Mouse (Mus musculus) megakaryocyte-erythroid progenitor cell, adult 5-6 weeks (primary cell): ENCODE results near the gene E130114P18Rik. TPM values are rescaled to one million over a fixed set of nuclear protein-coding genes. Genes with fewer than 3 reads are reported as not detected.
A peak's percentile ranks its signal among the peaks of the same experiment; 100 is the strongest.

Experiments
- ATAC-seq: replicated peaks from 2 replicates; pipeline ENCODE4 v1.8.0; 2016; ENCODE audit warnings: mild to moderate bottlenecking, inconsistent platforms; ENCODE audit not compliant: severe bottlenecking, poor library complexity, low FRiP score, low TSS enrichment
- total RNA-seq, 2 experiments: library from RNA; stranded (forward) in 1 of 2; stranded (reverse) in 1 of 2; fragments of 200-1000, 215-1000 nt in 1 of 2; fragments of >200 nt in 1 of 2; fragmentation: Nextera tagmentation in 1 of 2; gene quantifications; 2 replicates each; pipeline ENCODE4 v1.2.3; 2014 to 2017

The E130114P18Rik gene
- total RNA-seq, 2 experiments from 2014 or later, result not detected

GRCm38 (mm10) chr4:97758661-97759060 lies 19.2 kb downstream of the E130114P18Rik start:
- no peak for ATAC-seq

- peak; percentile 63 for ATAC-seq
Observed at GRCm38 (mm10) chr4:97757978-97758461, 19.9 kb downstream of the E130114P18Rik start.

DNA sequence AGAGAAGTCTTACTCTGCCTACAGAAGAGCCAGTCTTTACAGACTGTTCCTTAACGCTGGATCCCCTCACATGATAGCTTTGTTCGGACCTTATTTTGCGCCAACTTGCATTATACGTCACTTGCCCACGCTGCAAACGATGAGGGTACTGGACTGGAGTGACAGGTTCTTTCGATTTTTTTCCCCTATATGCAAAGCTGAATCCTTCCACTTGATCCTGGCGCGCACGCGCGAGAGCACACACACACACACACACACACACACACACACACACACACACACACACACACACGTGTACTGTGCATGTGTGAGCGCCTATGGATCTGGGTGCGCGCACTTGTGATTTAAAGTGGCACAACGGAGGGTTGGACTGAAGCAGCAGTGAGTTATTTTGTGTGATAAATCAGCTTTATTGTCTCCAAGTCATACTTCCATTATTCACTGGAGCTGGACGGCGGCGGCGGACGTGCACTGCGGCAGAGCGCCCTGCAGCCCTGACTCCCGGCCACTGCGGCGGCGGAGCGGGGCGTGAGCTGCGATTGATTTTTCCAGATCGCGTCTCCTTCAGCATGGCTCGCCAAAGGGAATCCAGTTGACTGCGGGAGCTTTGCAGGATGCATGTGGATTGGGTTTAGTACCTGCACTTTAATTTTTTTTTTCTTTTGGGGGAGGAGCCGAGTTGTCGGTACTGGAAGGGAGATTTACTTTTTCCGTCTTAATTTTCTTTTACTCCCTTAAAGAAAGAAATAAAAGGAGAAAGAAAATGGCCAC lies 20.5 kb downstream of the E130114P18Rik start:
- ATAC-seq, result peak; percentile 70

DNA sequence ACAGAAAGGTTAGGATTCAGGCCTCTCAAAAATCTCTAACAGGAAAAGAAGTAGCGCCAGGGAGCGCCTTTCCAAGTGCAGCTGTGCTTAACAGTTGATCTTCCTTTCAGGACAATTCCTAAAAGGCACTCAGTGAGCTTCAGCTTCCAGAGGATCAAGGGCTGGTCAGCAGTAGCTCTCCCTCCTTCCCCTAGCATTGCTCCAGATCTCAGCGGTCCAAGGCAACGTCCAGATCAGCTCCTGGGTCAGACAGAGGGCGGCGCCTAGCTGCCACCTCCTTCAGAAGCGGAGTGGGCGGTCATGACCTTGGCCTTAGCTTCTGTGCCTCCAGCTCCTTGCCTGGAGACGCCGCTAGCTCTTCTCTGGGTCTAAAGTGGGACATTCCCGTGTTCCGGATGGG lies 23.6 kb downstream of the E130114P18Rik start:
- ATAC-seq, result no peak

- ATAC-seq, result no peak
Observed at GRCm38 (mm10) chr4:97753521-97753920, 24.4 kb downstream of the E130114P18Rik start.

DNA sequence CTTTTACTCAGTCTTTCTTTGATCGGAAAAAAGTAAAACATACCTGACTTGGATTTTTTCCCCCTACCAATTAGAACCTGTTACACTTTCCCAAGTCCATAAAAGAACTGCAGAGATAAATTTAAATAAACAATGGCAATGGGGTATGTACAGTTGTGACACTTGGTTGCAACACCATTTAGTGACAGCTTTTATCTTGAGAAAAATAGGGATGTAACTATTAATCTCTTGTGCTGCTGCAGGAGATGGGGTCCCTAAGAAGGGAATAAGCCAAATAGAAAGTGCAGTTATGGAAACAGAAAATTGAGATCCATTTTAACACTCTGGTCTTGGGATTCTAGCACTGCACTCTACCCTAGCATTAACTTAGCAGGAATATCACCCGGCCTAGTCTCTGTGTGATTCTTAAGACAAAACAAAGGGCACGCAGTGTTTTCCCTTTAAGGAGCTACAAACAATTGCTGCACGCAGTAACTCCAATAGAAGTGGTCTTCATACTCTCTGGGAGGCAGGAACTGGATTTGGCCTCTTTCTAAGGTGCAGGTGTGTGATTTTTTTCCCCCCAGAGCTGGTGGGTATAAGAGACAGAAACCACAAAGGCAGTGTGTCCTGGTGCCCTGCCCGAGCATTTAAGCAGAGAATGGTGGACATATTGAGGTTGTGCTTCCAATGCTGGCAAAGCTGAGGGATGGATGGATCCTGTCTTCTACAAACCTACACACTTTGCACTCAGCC lies 25.4 kb downstream of the E130114P18Rik start:
- no peak for ATAC-seq

DNA sequence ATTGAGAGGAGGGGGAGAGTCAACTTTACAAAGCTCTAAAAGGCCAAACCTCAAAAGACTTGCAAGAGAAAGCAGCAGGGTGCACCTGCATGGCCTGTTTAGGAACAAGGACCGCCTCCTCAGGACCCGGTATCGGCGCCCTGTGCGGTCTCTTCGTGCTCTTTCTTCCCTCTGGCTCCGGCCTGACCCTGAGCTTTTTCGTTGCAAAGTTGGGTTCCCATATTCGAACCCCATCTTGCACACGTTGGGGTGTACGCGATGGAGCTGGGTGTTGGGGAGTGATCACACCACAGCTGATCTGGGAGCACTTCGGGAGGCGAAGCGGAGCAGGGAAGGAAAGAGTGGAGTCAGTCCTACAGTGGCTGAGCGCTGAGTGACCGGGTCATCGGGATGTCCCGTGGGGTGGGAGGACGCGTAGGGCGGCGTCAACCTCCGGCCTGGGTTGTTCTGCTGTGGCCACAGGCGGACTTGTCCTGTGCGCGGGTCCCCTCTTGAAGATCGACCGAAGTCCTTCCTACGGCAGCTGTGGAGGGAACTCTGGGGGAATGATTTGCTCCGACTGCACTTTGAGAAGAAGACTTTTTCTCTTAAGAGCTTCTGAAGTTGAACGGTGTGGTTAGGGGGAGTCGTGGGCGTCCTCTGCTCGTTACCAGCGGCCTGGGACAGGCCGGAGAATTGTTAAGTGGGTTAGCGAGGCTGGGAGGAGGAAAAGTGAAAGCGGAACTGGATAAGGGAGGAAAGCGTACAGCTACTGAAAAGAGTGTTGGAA lies 26.2 kb downstream of the E130114P18Rik start:
- ATAC-seq, result peak; percentile 64

DNA sequence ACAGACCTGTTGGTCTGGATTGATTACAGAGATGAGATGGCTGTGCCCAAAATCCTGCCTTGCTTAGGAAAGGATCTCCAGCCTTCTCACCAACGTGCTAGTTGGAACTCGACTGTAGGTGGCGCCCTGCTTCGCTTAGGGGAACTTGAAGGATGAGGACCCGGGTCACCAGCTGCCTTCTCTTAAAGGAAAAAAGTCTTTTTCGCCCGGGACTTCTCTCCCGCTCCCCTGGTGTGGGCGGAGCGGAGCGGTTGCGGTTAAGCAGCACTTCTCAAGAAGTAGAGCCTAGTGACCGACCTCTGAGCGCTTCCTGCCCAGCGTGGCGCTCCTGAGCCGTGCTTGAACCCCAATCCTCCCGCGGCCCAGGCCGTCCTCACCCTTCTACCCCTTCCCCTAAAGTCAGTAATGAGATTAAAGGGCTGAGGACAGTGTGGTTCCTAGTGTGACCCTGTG lies 26.8 kb downstream of the E130114P18Rik start:
- ATAC-seq, result peak; percentile 91

DNA sequence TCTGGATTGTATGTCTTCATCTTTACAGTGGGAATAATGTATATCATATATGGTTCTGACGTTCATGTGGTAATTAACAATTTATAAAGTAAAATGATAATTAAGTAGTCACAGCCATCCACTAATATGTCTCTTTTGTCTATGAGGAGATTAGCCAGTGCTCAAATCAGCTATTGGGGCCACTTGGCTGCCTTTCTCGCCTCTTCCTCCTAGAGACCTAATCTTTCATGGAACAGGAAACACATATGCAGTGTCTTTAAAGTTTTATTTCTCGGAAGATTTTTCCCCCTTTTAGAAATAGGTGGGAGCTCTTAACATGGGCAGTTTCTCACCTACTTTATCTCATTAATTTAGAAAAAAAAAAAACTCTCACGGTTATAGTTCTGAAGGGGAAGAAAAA lies 27.5 kb downstream of the E130114P18Rik start:
- ATAC-seq, result no peak

DNA sequence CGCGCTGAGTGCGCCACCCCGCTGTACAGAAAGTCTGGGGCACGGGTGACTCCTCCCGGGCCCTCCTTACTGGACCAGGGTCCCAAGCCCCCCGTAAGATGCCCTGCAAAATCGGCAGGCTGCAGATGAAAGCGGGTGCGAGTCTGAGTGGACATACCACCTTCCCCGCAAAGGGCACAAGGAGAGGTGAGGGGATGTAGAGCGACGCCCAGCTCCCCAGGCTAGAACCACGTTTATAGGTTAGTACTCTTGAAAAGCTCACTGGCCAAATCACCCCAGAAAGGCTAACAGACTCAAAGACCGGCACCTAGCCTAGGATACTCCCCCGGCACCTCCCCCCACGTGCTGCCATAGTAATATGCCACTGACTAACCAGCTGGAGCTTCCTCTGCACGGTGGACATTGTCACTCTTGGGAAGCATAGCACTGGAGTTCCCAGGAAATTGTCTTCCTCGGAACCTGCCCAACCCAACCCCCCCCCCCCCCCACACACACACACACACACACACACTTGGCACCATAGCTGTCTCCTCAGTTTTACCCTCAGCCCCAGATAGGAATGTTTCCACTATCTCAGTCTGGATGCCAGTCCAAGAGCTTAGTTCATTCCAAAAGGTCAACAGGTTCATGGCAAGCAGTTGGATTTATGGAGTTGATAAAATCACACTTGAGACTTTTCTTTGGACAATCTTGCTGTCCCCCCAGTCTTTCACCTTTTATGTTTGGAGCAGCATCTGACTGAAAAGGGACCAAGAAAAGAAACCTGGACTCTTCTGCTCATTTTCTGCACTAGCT lies 31.6 kb downstream of the E130114P18Rik start:
- peak; percentile 18; the same call in 1 of the 2 replicates for ATAC-seq

DNA sequence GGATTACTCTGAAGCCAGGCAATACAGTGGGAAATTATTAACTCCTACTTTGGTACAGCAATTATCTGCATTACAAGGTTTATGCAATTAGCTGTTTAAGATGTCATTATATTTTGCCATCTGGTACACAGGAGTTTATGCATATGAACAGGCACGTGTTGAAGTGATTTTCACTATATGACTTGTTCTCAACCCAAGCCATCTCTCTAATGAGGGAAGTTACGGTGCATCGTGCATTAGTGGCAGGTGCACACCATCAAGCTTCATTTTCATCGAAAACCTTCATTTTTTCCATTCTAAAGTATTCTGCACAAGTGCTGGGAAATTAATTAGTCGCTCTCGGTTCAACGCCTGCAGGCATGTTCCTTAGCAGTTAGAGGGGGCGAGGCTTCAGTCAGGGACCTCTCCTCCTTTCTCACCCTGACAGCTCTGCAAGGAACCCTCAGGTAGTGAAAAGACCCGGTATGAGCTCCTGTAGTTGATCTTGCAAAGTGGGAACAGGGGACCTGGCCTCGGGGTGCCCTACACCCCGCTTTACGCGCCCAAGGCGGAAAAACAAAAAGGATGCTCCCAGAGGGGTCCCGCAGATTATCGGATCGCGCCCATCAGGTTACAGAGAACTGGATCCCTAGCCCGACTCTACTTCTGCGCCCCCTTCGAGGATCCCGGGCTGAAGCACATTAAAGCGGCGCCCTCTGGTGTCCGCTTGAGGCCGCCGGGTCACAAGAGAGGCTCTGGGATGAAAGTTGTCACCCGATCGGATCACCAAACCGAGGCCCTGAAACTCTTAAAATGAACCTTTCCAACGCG lies 32.4 kb downstream of the E130114P18Rik start:
- ATAC-seq, result peak; percentile 89

DNA sequence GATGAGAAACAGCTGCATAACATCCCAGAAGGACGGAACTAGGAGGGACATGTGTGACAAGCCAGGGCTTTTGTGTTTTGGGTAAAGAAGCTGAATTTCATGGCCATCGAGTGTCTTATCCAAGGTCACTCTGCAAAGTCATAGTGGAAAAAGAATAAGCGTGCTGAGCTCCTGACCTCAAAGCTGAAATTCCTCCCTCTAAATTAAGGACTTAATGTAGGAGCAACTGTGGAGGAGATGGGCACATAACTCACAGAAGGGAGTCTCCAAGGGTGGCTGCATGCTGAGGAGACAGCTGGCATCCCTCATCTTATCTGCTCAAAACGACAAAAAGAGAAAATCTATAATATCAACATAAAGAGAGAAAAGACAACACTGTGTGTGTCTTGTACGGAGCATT lies 33.9 kb downstream of the E130114P18Rik start:
- ATAC-seq, result no peak

DNA sequence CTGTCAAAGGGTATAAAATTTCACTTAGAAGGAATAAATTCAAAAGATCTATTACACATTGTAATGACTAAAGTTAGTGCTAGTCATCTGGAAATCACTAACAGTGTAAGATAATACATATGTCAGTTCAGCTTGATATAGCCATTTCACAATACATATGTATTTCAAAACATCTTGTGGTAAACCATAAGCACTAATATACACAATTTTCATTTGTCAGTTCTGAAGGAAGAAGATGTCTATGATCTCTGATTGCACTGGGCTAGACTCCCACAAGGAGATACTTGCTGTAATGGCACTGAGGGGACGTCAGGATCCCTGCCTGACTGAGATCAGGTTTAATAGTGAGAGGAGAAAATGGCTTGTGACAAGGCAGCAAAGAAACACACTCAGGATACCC lies 44.5 kb downstream of the E130114P18Rik start:
- no peak for ATAC-seq

- no peak for ATAC-seq
Observed at GRCm38 (mm10) chr4:97730416-97730815, 47.5 kb downstream of the E130114P18Rik start.

- ATAC-seq, result no peak
Observed at GRCm38 (mm10) chr4:97729999-97730398, 47.9 kb downstream of the E130114P18Rik start.

GRCm38 (mm10) chr4:97728520-97728919 lies 49.4 kb downstream of the E130114P18Rik start:
- ATAC-seq, result peak; percentile 76

DNA sequence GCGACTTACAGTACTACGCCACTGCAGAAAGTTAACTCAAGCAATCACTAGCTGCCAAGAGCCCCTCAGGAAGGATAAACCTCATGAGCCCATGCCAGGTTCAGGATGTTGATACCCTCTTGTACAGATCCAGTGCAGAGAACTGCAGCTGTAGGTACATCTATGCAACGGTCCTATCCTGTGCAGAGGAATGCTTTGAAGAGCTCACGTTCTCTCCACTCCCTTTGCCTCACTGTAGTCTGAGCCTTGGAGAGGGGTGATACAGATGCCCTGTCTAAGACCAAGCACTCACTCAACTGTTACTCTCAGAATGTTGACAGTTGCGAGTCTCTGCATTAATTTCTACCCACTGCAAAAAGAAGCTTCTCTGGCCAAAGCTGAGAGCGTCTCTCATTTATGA lies 54.5 kb downstream of the E130114P18Rik start:
- ATAC-seq, result no peak

DNA sequence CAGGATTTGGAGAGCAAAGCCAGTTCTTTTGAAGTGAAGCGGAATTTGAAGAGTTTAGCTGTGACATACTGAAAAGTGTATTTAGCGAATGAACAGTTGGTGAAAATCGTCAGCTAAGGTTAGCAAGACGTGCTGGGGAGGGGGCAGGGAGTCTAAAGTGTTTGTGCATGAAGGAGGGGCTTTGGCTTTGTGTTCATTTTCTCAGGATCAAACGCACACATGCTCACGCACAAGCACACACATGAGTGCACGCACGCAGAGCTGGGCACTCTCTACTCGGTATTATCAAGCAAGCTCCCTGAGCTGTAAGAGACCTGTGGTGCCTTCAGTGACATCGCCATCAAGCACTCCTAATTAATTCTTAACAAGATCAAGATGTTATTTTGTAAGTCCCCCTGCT lies 55.2 kb downstream of the E130114P18Rik start:
- no peak for ATAC-seq
